Mouse (Mus musculus): ENCODE measurements around the gene Mrtfa.

- TF ChIP-seq CTCF (IDR thresholded peaks at IDR 0.05; ENCODE audit: borderline replicate concordance, insufficient read depth, low read length) (peak; percentile 25; the same call in 1 of the 2 replicates), POLR2A (IDR thresholded peaks at IDR 0.05; ENCODE audit: low read depth, low read length) (no peak)
These were observed 141.0 kb downstream of the Mrtfa start for GRCm38 (mm10) chr15:81049401-81050053.

Measured in embryonic fibroblast, embryonic 13.5 days (primary cell).